Mouse (Mus musculus) CD4-positive, CD25-positive, alpha-beta regulatory T cell, adult 4 months (primary cell): ENCODE results near the gene Lmbr1l. TPM values are rescaled to one million over a fixed set of nuclear protein-coding genes. Genes with fewer than 3 reads are reported as not detected.
"Not testable (repeated sequence)": the region's sequence is repeated elsewhere in the genome, so short reads cannot be mapped to it uniquely, and the experiment has no call there.

Experiments
- ATAC-seq: one replicate; pipeline ENCODE4 v1.8.0; 2017
- polyA plus RNA-seq, 2 experiments: library from polyadenylated mRNA; unstranded; fragments of 100-300 nt; shearing (Covaris generic); gene quantifications; one replicate each; pipeline ENCODE4 v1.2.1; 2017

The Lmbr1l gene
- polyA plus RNA-seq, 2 experiments from 2014 or later = 23.3 to 61.6 TPM

GRCm38 (mm10) chr15:98934217-98934839, 16.3 kb upstream of the Lmbr1l start, which contains the start of gene Tuba1b:
TSS of gene Tuba1b (minus strand) at chr15:98934565.
- peak; percentile 83 for ATAC-seq

GRCm38 (mm10) chr15:98933833-98934216, 15.8 kb upstream of the Lmbr1l start:
- peak; percentile 65 for ATAC-seq

- ATAC-seq = not testable (repeated sequence)
Observed at GRCm38 (mm10) chr15:98933004-98933671, 15.1 kb upstream of the Lmbr1l start.

- no peak for ATAC-seq
Observed at GRCm38 (mm10) chr15:98930998-98931397, 13.0 kb upstream of the Lmbr1l start.

GRCm38 (mm10) chr15:98930017-98930734, 12.1 kb upstream of the Lmbr1l start:
- ATAC-seq = no peak

GRCm38 (mm10) chr15:98928598-98929240, 10.7 kb upstream of the Lmbr1l start:
- ATAC-seq = peak; percentile 67

GRCm38 (mm10) chr15:98927566-98927965, 9.5 kb upstream of the Lmbr1l start:
- ATAC-seq = peak; percentile 83

GRCm38 (mm10) chr15:98924682-98925081, 6.7 kb upstream of the Lmbr1l start:
- ATAC-seq = no peak

GRCm38 (mm10) chr15:98923031-98923537, 5.1 kb upstream of the Lmbr1l start:
- no peak for ATAC-seq

GRCm38 (mm10) chr15:98922581-98922980, 4.5 kb upstream of the Lmbr1l start:
- no peak for ATAC-seq

GRCm38 (mm10) chr15:98921510-98921909, 3.5 kb upstream of the Lmbr1l start:
- ATAC-seq = no peak

GRCm38 (mm10) chr15:98918499-98918895, 466 bp upstream of the Lmbr1l start:
- not testable (repeated sequence) for ATAC-seq

- ATAC-seq = no peak
Observed at GRCm38 (mm10) chr15:98917091-98917490, 940 bp downstream of the Lmbr1l start.

- no peak for ATAC-seq
Observed at GRCm38 (mm10) chr15:98916016-98916415, 2.0 kb downstream of the Lmbr1l start.

- ATAC-seq = no peak
Observed at GRCm38 (mm10) chr15:98914903-98915302, 3.1 kb downstream of the Lmbr1l start.

- no peak for ATAC-seq
Observed at GRCm38 (mm10) chr15:98904692-98905091, 13.3 kb downstream of the Lmbr1l start.

GRCm38 (mm10) chr15:98902600-98902999, 15.4 kb downstream of the Lmbr1l start:
- no peak for ATAC-seq

GRCm38 (mm10) chr15:98901530-98901929, 16.5 kb downstream of the Lmbr1l start:
- no peak for ATAC-seq

GRCm38 (mm10) chr15:98897928-98898800, 19.9 kb downstream of the Lmbr1l start, which contains the start of gene Dhh:
TSS of gene Dhh (minus strand) at chr15:98898540.
- no peak for ATAC-seq

GRCm38 (mm10) chr15:98897495-98897894, 20.5 kb downstream of the Lmbr1l start:
- ATAC-seq = no peak
